Mouse (Mus musculus): ENCODE results near the gene Lipc.

DNA sequence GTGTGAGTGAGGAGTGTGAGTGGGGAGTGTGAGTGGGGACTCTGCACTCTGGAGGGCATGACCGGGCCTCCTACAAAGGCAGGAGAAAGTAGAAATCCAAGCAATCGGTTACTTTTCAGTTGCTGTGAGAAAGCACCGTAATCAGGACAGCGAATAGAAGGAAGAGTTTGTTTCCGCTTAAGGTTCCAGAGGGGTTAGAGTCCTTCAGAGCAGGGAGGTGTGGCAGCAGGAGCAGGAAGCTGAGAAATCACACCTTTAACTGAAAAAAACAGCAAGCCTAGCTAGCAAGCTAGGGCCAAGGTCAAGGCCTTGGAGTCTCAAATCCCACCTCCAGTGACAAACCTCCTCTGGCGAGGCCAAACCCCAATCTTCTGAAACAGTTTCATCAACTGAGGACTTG lies 97.1 kb downstream of the Lipc start:
- TF ChIP-seq POLR2A (IDR thresholded peaks at IDR 0.05; ENCODE audit: extremely low read depth, insufficient read depth, low read length) (no peak), CTCF (IDR thresholded peaks at IDR 0.05; ENCODE audit: low read depth, low read length) (no peak)
